Mouse (Mus musculus) left cerebral cortex, postnatal 36 days (tissue): ENCODE measurements at regions not wholly inside any gene's neighbourhood (a gene's known extent, or its start where the extent isn't known, plus 50 kb on each side); places are given as distances from the start of the nearest gene placed in this dataset.

Experiments
- DNase-seq, 2 experiments: peaks; one replicate each; pipeline ENCODE4 v3.0.0; 2021 to 2022; ENCODE audit warnings: low spot score in 2 of 2, mixed read lengths in 1 of 2
- intact Hi-C: fragments of 180-260 bp; cut with DNase I; formaldehyde crosslinking; loops from one replicate; pipeline ENCODE4 v1.15.1; 2025

GRCm38 (mm10) chr3:29757821-29758494 lies 676.1 kb downstream of the Egfem1 start:
- intact Hi-C loops: no loop called here
- no peak for DNase-seq
